Mouse (Mus musculus): ENCODE measurements around the gene Gramd1c. TPM values are rescaled to one million over a fixed set of nuclear protein-coding genes. Genes with fewer than 3 reads are reported as not detected.

The Gramd1c gene
- polyA plus RNA-seq, 1 experiment from 2014 or later = 16.5 TPM

- H3K4me3 ChIP-seq (ENCODE audit: low read depth, low read length) = no peak overlapping the region
- no peaks in the 10 kb centered on the region for H3K9me3 ChIP-seq (ENCODE audit: low read length)
- no peak for DNase-seq
- H3K27ac ChIP-seq (ENCODE audit: low read depth) = no peak overlapping the region
- H3K9ac ChIP-seq (replicated peaks) = no peak overlapping the region
- H3K36me3 ChIP-seq (replicated peaks; ENCODE audit: insufficient read depth, low read length) = no peaks in the 10 kb centered on the region
- no peak overlapping the region for H3K4me2 ChIP-seq (ENCODE audit: low read depth, low read length)
- TF ChIP-seq CTCF (IDR thresholded peaks at IDR 0.05; ENCODE audit: low read depth) (no peak), EP300 (IDR thresholded peaks at IDR 0.05; ENCODE audit: low read depth) (no peak)
- H3K27me3 ChIP-seq (ENCODE audit: insufficient read depth, low read length) = no peaks in the 10 kb centered on the region
- no peak for ATAC-seq
- 0 out of 2 replicates have a peak, but pooled peaks cover 3% of the 10 kb centered on the region for H3K4me1 ChIP-seq (ENCODE audit: insufficient read depth)
- 81% methylated on average over 7 of the region's 7 CpGs for WGBS (ENCODE audit: insufficient replicate concordance)
Observed at GRCm38 (mm10) chr16:43932319-43932718, 130.8 kb downstream of the Gramd1c start.

DNA sequence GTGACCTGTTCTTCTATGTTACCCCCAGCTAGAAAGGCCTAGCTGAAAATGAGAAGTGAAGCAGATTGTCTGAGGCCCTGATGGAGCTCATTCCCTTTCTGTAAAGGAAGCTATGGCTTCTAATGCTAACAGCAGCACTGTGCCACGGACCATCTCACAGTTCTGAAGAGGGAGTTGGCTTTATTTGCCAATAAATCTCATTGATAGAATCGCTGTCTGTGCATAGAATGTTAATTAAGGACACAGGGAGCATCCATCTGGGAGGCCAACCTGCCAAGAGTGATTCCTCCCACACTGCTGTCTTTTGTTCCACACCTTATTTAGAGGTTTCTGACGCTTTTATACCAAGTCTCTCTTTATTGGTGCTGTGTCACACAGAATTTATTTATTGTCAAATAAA lies 131.6 kb downstream of the Gramd1c start:
- no peak for DNase-seq
- WGBS (ENCODE audit: insufficient replicate concordance) = 74% methylated on average over 3 of the region's 3 CpGs
- ATAC-seq = no peak

DNA sequence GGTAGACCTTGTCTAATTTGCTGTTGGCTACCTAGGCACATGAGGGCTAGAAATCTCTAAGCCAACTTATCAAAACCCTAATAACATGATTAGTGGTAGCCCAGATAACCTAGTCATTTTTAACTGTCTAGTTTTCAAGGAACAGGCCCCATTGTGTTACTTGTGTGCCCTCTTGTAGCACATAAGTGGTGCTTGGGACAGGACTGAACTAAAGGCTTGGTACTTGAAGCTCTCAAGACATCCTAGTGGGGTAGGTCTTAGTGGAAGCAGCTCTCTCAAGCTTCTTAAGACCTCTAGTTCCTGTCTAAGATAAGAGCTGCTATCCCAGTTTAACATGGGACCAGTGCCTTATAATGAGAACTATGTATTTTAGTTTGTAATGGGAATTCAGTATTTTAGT lies 132.6 kb downstream of the Gramd1c start:
- DNase-seq = no peak

More for the DNA sequence above, 131.6 kb downstream of the Gramd1c start:
- no peaks in the 10 kb centered on the region for H3K27me3 ChIP-seq (ENCODE audit: insufficient read depth, low read length)
- no peaks in the 10 kb centered on the region for H3K9me3 ChIP-seq (ENCODE audit: low read length)
- H3K36me3 ChIP-seq (replicated peaks; ENCODE audit: insufficient read depth, low read length) = no peaks in the 10 kb centered on the region
- no peak overlapping the region for H3K27ac ChIP-seq (ENCODE audit: low read depth)
- H3K4me1 ChIP-seq (ENCODE audit: insufficient read depth) = 0 out of 2 replicates have a peak, but pooled peaks cover 3% of the 10 kb centered on the region
- H3K9ac ChIP-seq (replicated peaks) = no peak overlapping the region
- TF ChIP-seq EP300 (IDR thresholded peaks at IDR 0.05; ENCODE audit: low read depth) = no peak
- no peak overlapping the region for H3K4me2 ChIP-seq (ENCODE audit: low read depth, low read length)
- H3K4me3 ChIP-seq (ENCODE audit: low read depth, low read length) = no peak overlapping the region

More for the DNA sequence above, 132.6 kb downstream of the Gramd1c start:
- Histone ChIP-seq H3K36me3 (replicated peaks; ENCODE audit: insufficient read depth, low read length) (no peaks in the 10 kb centered on the region), H3K4me2 (ENCODE audit: low read depth, low read length) (no peak overlapping the region), H3K9me3 (ENCODE audit: low read length) (no peaks in the 10 kb centered on the region), H3K4me3 (ENCODE audit: low read depth, low read length) (no peak overlapping the region), H3K27ac (ENCODE audit: low read depth) (no peak overlapping the region), H3K27me3 (ENCODE audit: insufficient read depth, low read length) (no peaks in the 10 kb centered on the region), H3K9ac (replicated peaks) (no peak overlapping the region), H3K4me1 (ENCODE audit: insufficient read depth) (0 out of 2 replicates have a peak, but pooled peaks cover 3% of the 10 kb centered on the region)
- TF ChIP-seq EP300 (IDR thresholded peaks at IDR 0.05; ENCODE audit: low read depth) (no peak), CTCF (IDR thresholded peaks at IDR 0.05; ENCODE audit: low read depth) (no peak)
- ATAC-seq = no peak

Small RNA genes within 50 kb of the gene (microRNA-seq; reads per million reads assigned to microRNA genes)
- not detected for gene Mir3470b

Other genes starting within 250 kb of the Gramd1c start
- gene Ccdc191, start 173.5 kb downstream of the Gramd1c start, polyA plus RNA-seq (2015; fragmentation: Nextera tagmentation; extraction: Ambion mirVana) = 2.9 and 4.0 TPM in 2 replicates
- 4.4 and 4.7 TPM in 2 replicates for gene Qtrt2, start 136.5 kb downstream of the Gramd1c start, polyA plus RNA-seq (2015; fragmentation: Nextera tagmentation; extraction: Ambion mirVana)
- 0.20 and 0.40 TPM in 2 replicates for gene Zdhhc23, start 83.6 kb downstream of the Gramd1c start, polyA plus RNA-seq (2015; fragmentation: Nextera tagmentation; extraction: Ambion mirVana)
- gene Atp6v1a, start 76.4 kb upstream of the Gramd1c start, polyA plus RNA-seq (2015; fragmentation: Nextera tagmentation; extraction: Ambion mirVana) = 21.1 and 22.6 TPM in 2 replicates
- gene Naa50, start 76.5 kb upstream of the Gramd1c start, polyA plus RNA-seq (2015; fragmentation: Nextera tagmentation; extraction: Ambion mirVana) = 39.7 and 46.5 TPM in 2 replicates
- 1.2 and 1.9 TPM in 2 replicates for gene Usf3, start 109.9 kb upstream of the Gramd1c start, polyA plus RNA-seq (2015; fragmentation: Nextera tagmentation; extraction: Ambion mirVana)

Data from liver, postnatal 0 days (tissue).